Mouse (Mus musculus) layer of hippocampus, postnatal 36 days (tissue): ENCODE results near the gene Apopt1. TPM values are rescaled to one million over a fixed set of nuclear protein-coding genes. Genes with fewer than 3 reads are reported as not detected.
A peak's percentile ranks its signal among the peaks of the same experiment; 100 is the strongest.

Experiments
- DNase-seq, 2 experiments: peaks; one replicate each; pipeline ENCODE4 v3.0.0; 2022
- total RNA-seq, 2 experiments: library from RNA; stranded (reverse); gene quantifications; 2 replicates each; pipeline ENCODE4 v1.2.3; 2021

Gene Apopt1
- total RNA-seq, 2 experiments from 2014 or later, result 35.7 to 37.9 TPM

DNA sequence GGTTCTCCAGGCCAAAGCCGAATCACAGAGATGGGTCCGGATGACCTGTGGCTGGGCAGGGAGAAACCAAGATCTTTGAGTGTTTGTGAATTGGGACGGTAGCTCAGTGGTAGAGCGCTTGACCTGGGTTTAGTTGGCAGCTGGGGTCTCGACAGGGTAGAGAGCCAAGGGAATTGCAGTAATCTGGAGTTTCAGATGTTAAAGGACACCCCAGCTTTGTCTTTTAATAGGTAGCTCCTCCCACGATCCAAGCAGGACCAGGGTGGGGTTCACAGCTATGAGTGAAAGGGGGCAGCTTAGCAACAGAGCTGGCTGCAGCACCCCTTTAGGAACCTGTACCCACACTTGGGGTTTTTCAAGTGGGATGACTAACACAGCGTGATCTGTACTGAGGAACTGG, 34.4 kb downstream of the Apopt1 start:
- no peak for DNase-seq

DNA sequence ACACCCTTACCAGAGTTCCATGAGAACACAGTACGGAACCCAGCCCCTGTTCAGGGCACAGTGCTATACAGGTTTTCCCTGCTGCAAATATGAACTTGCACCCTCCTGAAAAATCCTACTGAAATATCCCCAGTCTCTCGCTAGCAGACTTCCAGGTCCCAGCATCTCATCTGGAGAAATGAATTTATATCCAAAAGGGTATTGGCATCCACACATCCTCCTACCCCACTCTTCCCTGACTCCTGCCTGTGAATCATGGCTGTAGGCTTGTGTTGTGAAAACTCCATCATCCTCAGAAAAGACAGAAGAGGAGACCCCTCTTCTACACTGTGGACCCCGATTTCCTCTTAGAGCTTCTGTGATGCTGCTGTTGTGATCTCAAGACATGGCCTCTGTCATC, 37.7 kb downstream of the Apopt1 start:
- DNase-seq, result no peak

DNA sequence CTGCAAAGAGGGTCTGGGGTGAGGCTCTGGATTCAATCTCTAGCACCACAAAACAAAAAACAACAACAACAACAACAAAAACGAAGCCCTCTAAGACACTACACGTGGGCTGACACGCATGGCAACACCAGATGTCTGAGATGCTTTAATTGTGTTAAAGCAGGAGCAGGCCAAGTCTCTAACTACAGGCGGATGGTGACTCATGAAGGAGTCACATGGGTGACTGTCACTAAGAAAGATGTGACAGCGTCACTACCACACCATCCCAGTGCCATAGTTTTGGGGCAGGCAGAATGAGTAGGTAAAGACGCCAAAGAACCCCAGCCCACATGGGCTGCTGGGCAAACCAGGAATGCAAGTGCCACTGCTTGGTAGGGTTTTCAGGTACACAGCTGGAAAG, 39.4 kb downstream of the Apopt1 start:
- no peak for DNase-seq

DNA sequence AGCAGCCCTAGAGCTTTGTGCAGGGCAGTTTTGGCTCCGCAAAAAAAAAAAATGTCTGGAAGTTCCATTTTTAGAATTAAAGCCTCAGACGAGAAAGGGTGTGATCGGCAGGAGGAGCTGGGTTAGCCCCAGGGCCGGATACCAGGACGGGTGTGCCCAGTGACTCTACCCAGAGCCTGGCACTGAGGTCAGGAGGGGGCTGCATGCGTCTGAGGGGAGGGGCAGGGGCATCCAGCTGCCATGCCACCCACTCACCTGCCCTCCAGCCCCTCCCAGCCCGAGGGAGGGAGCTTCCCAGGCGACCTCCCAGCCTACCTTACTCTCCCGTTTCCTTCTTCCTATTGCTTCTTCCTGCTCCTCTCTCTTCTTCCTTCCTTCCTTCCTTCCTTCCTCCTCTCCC, 40.3 kb downstream of the Apopt1 start:
- no peak for DNase-seq

DNA sequence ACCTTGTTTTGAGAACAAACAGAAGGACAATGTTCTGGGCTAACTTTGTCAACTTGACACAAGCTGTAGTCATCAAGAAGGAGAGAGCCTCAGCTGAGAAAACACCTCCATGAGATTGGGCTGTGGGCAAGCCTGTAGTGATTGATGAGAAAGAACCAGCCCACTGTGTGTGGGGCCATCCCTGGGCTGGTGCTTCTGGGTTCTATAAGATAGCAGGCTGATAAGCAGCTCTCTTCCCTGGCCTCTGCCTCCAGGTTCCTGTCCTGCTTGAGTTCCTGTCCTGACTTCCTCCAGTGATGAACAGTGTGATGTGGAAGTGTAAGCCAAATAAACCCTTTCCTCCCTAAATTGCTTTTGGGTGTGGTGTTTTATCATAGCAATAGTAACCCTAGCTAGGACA, 41.6 kb downstream of the Apopt1 start:
- no peak for DNase-seq

DNA sequence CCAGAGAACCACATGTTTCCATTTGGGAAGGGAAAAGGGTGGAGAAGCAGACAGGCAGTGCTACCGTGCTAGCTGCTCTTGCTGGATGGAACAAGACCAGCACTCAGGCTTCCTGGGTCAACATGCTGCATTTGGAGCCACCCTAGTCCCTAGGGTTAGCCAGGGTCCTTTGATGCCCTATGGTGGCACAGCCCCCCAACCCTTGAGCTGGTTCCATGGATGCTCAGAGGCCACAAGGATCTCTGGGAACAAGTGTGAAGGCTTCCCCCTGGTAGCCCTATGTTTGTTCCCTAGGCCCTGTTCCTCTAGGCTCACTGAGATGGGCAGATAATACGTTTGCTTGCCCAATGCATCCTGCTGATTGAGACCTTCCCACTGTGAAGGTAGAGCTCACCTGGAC, 42.2 kb downstream of the Apopt1 start:
- DNase-seq, result no peak

GRCm38 (mm10) chr12:111756082-111756697, 43.1 kb downstream of the Apopt1 start:
- DNase-seq, result no peak

DNA sequence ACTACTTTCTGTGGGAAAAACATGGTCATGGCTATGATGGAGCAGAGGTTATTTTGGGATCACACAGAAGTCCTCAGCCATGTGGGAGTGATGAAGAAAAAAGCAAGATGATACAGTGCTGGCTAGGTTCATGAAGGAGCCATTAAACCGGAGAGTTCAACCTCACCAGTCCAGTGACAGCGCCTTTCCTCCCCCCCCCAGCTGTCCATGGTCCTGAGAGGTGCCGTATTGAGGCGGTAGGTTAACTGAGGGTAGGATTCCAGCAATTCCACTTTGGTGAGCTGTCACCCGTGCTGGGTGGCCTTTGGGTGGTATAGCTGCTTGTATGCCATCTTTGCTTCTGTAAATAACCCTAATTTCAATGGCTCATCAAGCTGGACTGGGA, 43.6 kb downstream of the Apopt1 start:
- DNase-seq, result no peak

DNA sequence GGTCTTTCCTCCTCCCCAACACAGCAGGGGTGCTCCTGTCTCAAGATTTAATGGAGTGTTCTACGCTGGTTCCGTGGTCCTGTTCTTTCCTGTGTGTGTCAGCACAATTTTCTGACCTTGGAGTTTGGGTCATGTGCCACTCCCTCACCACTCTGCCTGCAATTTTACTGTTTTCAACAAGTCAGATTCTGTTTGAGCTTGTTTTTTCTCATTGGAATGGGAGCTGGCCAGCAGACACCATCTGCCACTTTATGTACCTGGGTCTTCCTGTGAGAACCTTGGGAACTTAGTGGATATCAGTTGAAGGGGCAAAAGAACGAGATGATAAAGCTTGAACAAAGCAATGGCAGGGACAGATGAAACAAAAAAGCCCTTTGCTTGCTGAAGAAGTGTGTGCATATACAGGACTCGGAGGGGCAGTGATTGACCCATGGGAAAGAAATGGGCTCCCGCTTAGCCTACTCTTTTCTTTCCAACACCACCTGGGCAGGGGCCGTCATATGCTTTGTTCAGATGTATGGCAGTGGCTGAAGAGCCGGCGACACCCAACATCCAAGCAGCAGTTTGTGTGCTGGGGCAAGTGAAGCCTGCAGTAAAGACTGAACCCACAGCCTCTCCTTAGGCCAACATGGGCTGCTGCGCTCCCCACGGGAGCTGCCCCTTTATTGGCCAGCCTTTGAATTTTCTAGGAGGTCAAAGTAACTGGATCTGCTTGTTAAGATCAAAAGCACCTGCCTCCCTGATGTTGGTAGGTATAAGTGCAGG, 44.7 kb downstream of the Apopt1 start:
- no peak for DNase-seq

DNA sequence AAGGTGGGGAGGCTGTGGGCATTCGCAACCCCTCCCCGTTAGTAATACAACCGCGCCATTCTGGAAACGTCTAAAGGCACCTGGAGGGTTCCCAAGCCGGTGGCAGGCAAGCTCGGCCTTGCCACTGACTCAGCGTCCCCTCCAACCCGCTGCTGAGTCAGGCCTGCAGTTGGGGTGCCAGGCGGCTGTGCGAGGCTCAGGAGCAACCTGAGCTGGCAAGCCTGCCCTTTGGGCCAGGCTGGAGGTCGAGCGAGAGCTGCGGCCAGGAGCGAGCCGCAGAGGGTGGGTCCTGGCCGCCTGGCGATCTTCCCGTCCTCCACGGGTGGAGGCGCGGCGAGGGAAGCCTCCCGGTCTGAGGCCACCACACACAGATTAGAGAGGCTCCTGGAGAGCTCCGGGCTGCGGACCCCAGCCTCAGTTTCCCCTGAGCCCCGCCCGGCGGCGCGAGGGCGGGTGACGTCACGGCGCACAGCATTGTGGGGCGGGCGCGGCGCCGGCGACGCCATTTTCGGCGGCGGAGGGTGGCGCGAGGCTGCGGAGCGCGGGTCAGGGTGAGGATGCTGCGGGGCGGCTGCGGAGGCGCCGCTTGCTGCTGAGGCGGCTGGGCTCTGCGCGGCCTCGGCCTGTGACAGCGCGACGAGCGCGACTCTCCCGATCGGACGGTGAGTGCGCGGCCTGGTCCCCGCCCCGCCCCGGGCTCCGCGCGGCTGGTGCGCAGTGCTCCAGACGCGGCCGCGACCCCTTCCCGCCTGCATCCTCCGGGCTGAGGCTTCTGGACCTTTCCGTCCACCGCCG, 45.5 kb downstream of the Apopt1 start, which contains the start of gene Klc1:
Gene Klc1, plus strand, starts transcription at position 469 of the 795 bp plus-strand sequence.
- peak; percentile 84 for DNase-seq

- DNase-seq, result peak in 1 of 2 experiments; percentile 39
Observed at GRCm38 (mm10) chr12:111759176-111760061, 46.4 kb downstream of the Apopt1 start.

- DNase-seq, result no peak
Observed at GRCm38 (mm10) chr12:111760306-111760908, 47.3 kb downstream of the Apopt1 start.

- DNase-seq, result no peak
Observed at GRCm38 (mm10) chr12:111762620-111763280, 49.7 kb downstream of the Apopt1 start.

- no peak for DNase-seq
Observed at GRCm38 (mm10) chr12:111766313-111767236, 53.5 kb downstream of the Apopt1 start.

GRCm38 (mm10) chr12:111768322-111768928, 55.4 kb downstream of the Apopt1 start:
- DNase-seq, result no peak

- DNase-seq, result no peak
Observed at GRCm38 (mm10) chr12:111769306-111769705, 56.2 kb downstream of the Apopt1 start.

DNA sequence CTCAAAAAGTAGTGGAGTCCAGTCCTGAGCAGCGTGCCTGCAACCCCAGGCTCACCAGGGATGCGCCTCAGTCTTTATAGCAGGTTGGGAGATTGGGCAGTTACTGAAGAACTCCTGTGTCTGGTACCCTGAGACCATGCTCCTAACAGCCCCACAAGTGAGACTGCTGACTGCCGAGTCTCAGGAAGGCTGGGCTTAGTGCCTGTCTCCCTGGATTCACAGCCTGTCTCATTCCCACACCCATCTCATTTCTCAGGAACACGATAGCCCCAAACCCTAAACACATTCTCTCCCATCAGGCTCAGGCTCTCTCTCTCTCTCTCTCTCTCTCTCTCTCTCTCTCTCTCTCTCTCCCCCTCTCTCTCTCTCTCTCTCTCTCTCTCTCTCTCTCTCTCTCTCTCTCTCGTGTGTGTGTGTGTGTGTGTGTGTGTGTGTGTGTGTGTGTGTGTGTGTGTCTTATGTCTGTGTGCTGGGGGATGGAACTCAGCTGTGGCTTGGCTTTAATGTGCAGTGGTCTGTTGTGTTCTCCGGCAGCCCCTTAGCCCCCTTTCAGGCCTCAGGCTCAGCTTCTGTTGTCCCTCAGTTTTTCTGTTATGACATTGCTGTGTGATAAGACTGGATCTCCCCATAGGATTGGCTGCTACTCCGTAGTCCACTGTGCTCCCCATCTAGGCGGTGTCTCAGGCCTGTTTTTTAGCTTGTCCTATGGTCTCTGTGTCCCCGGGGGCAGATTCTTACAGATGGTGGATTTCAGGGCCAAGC, 56.9 kb downstream of the Apopt1 start:
- DNase-seq, result no peak

DNA sequence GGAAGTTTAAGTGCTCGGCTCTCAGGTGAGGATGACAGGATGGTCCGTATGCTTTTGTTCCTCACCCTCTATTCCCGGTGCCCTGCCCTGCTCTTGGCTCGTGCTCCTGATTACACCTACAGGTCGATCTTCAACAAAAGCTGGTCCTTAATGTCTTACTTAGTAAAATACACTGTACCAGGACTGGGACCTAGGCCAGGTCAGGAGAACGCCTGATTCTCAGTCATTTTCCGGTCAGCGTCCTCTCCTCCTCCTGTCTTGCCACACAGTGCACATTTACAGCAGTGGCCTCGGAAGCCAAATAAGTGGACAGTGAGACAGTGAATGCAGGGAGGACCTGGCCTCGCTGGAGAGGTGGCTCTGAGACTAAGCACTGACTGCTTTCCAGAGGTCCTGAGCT, 57.6 kb downstream of the Apopt1 start:
- no peak for DNase-seq

DNA sequence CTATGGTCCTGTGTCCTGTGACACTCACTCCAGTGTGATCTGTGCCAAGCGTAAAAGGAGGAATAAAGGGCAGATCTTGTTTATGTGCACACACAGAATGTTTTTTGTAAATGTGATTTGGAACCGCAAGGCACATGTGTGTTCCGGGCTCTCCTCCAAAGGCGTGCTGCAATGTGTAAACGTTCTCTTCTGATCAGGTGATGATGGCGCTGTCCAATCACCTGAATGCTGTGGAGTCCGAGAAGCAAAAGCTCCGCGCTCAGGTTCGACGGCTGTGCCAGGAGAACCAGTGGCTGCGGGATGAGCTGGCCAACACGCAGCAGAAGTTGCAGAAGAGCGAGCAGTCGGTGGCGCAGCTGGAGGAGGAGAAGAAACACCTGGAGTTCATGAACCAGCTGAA, 61.1 kb downstream of the Apopt1 start:
- no peak for DNase-seq
